Comparison of ENCODE assay signal across 8 mouse cellular contexts in genomic region chr5:48125770-48126423, GRCm38 (mm10).
A peak's percentile ranks its signal among the peaks of the same experiment; 100 is the strongest.
DNase-seq lines count a peak whose midpoint lies in the region; ATAC-seq and TF ChIP-seq lines count a peak whose summit lies in the region.

No protein-coding gene starts in this region.

- DNase-seq in hindbrain, embryonic 11.5 days (ENCODE audit: low spot score), result peak; percentile 56
- no peak for DNase-seq in hindbrain, embryonic 10.5 days (ENCODE audit: low spot score)
- peak; percentile 38 for DNase-seq in ES-E14 (ENCODE audit: low read depth, low spot score)
- DNase-seq in c-Kit-positive CD71-positive TER-119-negative erythroid progenitor cells, embryonic 14.5 days (ENCODE audit: low read depth), result peak; percentile 5
- DNase-seq in kidney, postnatal 36 days, result peak; percentile 32 to 35
- DNase-seq in spleen, adult 18-20 months, result no peak

- no peak overlapping the region for H3K4me3 ChIP-seq in hindbrain, embryonic 11.5 days (ENCODE audit: low read depth, low read length)
- H3K4me3 ChIP-seq in hindbrain, embryonic 10.5 days, result no peak overlapping the region
- no peak overlapping the region for H3K4me3 ChIP-seq in ES-E14 (ENCODE audit: insufficient read depth in 1 of 2, low read depth in 1 of 2, low read length in 2 of 2, poor library complexity in 1 of 2, severe bottlenecking in 1 of 2)
- H3K4me3 ChIP-seq in stomach, embryonic 14.5 days (ENCODE audit: low read depth, low read length), result no peak overlapping the region

- 73% methylated on average over 3 of the region's 3 CpGs for WGBS in hindbrain, embryonic 11.5 days
- WGBS in hindbrain, embryonic 10.5 days, result 75% methylated on average over 3 of the region's 3 CpGs
- WGBS in stomach, embryonic 14.5 days, result 65% methylated on average over 3 of the region's 3 CpGs

- H3K36me3 ChIP-seq in hindbrain, embryonic 11.5 days (ENCODE audit: control insufficient read depth, insufficient read depth, low read length), result no peaks in the 10 kb centered on the region
- H3K36me3 ChIP-seq in hindbrain, embryonic 10.5 days, result no peaks in the 10 kb centered on the region
- no peaks in the 10 kb centered on the region for H3K36me3 ChIP-seq in ES-E14 (ENCODE audit: control insufficient read depth, insufficient read depth, low read length, poor library complexity, severe bottlenecking)
- H3K36me3 ChIP-seq in stomach, embryonic 14.5 days (ENCODE audit: control insufficient read depth, insufficient read depth, low read length), result no peaks in the 10 kb centered on the region

- H3K27me3 ChIP-seq in hindbrain, embryonic 11.5 days (ENCODE audit: control insufficient read depth, insufficient read depth, low read length), result no peaks in the 10 kb centered on the region
- no peaks in the 10 kb centered on the region for H3K27me3 ChIP-seq in hindbrain, embryonic 10.5 days (ENCODE audit: insufficient read depth, poor library complexity, severe bottlenecking)
- no peaks in the 10 kb centered on the region for H3K27me3 ChIP-seq in stomach, embryonic 14.5 days (ENCODE audit: control insufficient read depth, insufficient read depth, low read length)

- H3K9me3 ChIP-seq in hindbrain, embryonic 11.5 days (ENCODE audit: control insufficient read depth, low read length), result no peaks in the 10 kb centered on the region
- no peaks in the 10 kb centered on the region for H3K9me3 ChIP-seq in hindbrain, embryonic 10.5 days
- no peaks in the 10 kb centered on the region for H3K9me3 ChIP-seq in ES-E14 (ENCODE audit: control insufficient read depth, insufficient read depth, low read depth, low read length)
- H3K9me3 ChIP-seq in stomach, embryonic 14.5 days (ENCODE audit: control insufficient read depth, low read depth, low read length), result no peaks in the 10 kb centered on the region

- in situ Hi-C loops in ES-E14 (cut with MboI; ENCODE audit: low sequenced_read_pairs in 2 of 2, unreplicated experiment in 2 of 2), result loop anchor here in 1 of 2 experiments (25.0 kb wide), 2 partner anchors 211 to 1114 kb away; partner anchors contain the start of gene 5730480H06Rik

- no peaks in the 10 kb centered on the region for H3K4me1 ChIP-seq in hindbrain, embryonic 11.5 days (replicated peaks; ENCODE audit: control insufficient read depth, insufficient read depth, low read length)
- H3K4me1 ChIP-seq in hindbrain, embryonic 10.5 days (replicated peaks), result no peaks in the 10 kb centered on the region
- no peaks in the 10 kb centered on the region for H3K4me1 ChIP-seq in ES-E14 (ENCODE audit: control insufficient read depth in 2 of 2, insufficient read depth in 2 of 2, low read length in 2 of 2, poor library complexity in 1 of 2)
- no peaks in the 10 kb centered on the region for H3K4me1 ChIP-seq in stomach, embryonic 14.5 days (ENCODE audit: control insufficient read depth, insufficient read depth, low read length)

- ATAC-seq in hindbrain, embryonic 11.5 days (ENCODE audit: low FRiP score), result peak; percentile 64; the same call in 1 of the 2 replicates
- 0 out of 2 replicates have a peak, but pooled peaks have one; percentile 10 for ATAC-seq in stomach, embryonic 14.5 days (ENCODE audit: insufficient number of reproducible peaks, insufficient read depth, low FRiP score, low read depth)
- ATAC-seq in CD4-positive, CD25-positive, alpha-beta regulatory T cell, adult 4 months, result no peak

- no peak overlapping the region for H3K27ac ChIP-seq in hindbrain, embryonic 11.5 days (ENCODE audit: low read depth, low read length)
- H3K27ac ChIP-seq in hindbrain, embryonic 10.5 days, result no peak overlapping the region
- no peak overlapping the region for H3K27ac ChIP-seq in ES-E14 (ENCODE audit: insufficient read depth, low read depth, low read length, poor library complexity, severe bottlenecking)
- H3K27ac ChIP-seq in stomach, embryonic 14.5 days (ENCODE audit: low read length), result no peak overlapping the region

- no peak overlapping the region for H3K4me2 ChIP-seq in hindbrain, embryonic 11.5 days (replicated peaks; ENCODE audit: low read depth, low read length)
- H3K4me2 ChIP-seq in stomach, embryonic 14.5 days (replicated peaks; ENCODE audit: low read depth, low read length), result no peak overlapping the region

- H3K9ac ChIP-seq in hindbrain, embryonic 11.5 days (ENCODE audit: low read depth, low read length), result no peak overlapping the region
- no peak overlapping the region for H3K9ac ChIP-seq in ES-E14 (ENCODE audit: insufficient read depth, low read depth, low read length, poor library complexity, severe bottlenecking)
- H3K9ac ChIP-seq in stomach, embryonic 14.5 days (replicated peaks; ENCODE audit: low read depth, low read length), result no peak overlapping the region

TF ChIP-seq in ES-E14, 5 proteins besides CTCF, POLR2A, EP300 and RAD21:
- TF ChIP-seq CHD2 (IDR thresholded peaks at IDR 0.05; ENCODE audit: low read depth, low read length), result no peak
- TF ChIP-seq ZC3H11A (IDR thresholded peaks at IDR 0.05; ENCODE audit: borderline replicate concordance, low read depth, low read length), result no peak
- no peak for TF ChIP-seq MAFK (IDR thresholded peaks at IDR 0.05; ENCODE audit: insufficient read depth, low read depth, low read length)
- no peak for TF ChIP-seq ZNF384 (IDR thresholded peaks at IDR 0.05; ENCODE audit: low read depth, low read length)
- TF ChIP-seq HCFC1 (IDR thresholded peaks at IDR 0.05; ENCODE audit: borderline replicate concordance, insufficient read depth, low read length), result no peak

Comparison
In these comparisons a context has a peak if more than half of its experiments do, and no peak if none do; other contexts are left out.
1. DNase-seq: peak in hindbrain, embryonic 11.5 days (single experiment), ES-E14 (single experiment), c-Kit-positive CD71-positive TER-119-negative erythroid progenitor cells, embryonic 14.5 days (single experiment) and kidney, postnatal 36 days (2 of 2); none in hindbrain, embryonic 10.5 days (single experiment) and spleen, adult 18-20 months (0 of 2).